Mouse (Mus musculus): Measurements from ENCODE around the gene Ccdc157. TPM values are rescaled to one million over a fixed set of nuclear protein-coding genes. Genes with fewer than 3 reads are reported as not detected.
"Not testable (repeated sequence)": the region's sequence is repeated elsewhere in the genome, so short reads cannot be mapped to it uniquely, and the experiment has no call there.

The Ccdc157 gene
- total RNA-seq, 4 experiments from 2014 or later: 19.3 to 21.1 (median 19.9) TPM

DNA sequence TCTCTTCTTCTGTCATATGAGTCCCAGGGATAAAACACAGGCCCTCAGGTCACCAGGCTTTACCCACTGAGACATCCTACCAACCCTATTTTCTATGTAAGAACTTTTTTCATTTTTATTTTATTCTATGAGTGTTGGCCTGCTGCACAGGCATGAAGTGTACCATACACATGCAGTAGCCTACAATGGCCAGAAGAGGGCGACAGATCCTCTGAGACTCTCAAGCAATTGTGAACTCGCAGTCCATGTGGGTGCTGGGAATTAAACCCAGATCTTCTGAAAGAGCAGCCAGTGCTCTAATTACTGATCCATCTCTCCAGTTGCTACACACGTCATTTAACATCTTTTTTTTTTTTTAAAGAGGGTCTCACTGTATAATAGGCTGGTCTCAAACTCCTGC is 26.6 kb downstream of the Ccdc157 start:
- DNase-seq (ENCODE audit: low spot score in 2 of 2): no peak

DNA sequence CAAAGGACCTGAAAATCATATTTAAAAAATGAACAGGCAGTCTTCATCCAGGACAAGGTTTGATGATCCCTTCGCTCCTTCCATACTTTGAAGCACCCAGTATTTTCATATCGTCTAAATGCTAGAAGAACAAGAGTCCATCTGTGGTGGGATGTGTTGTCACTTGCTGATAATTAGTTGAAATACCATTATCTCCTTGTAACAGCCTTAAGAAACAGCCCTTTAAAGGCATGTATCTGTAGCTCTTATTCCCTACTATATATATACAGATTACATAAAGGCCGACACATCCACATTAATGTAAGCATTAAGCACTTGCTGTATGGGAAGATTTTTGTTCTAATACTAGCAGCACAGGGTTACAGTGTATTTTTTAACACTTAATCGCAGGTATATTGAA is 31.6 kb downstream of the Ccdc157 start:
- DNase-seq (ENCODE audit: low spot score in 2 of 2): not testable (repeated sequence)

DNA sequence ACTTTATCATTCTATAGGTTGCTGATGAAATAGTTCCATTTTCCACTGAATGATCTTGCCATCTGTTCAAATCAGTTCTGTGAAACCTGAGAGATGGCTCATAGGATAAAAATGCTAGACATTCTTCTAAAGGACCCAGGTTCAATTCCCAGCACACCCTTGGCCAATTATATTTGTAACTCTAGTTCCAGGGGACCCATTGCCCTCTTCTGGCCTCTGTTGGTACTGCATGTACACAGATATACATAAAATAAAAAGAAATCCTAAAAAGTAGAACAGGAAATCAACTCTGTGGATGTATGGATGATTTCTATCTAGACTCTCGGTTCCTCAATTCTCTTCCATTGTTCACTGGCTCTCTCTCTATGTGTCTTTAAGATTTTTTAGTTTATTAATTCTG is 33.0 kb downstream of the Ccdc157 start:
- no peak for DNase-seq (ENCODE audit: low spot score in 2 of 2)

- DNase-seq (ENCODE audit: low spot score in 2 of 2): no peak
Observed at GRCm38 (mm10) chr11:4123922-4124321, 36.2 kb downstream of the Ccdc157 start.

- DNase-seq (ENCODE audit: low spot score in 2 of 2): no peak
Observed at GRCm38 (mm10) chr11:4122742-4123579, 37.1 kb downstream of the Ccdc157 start, which contains the start of gene Sec14l2. Gene Sec14l2 (minus strand): TSS chr11:4123415.

DNA sequence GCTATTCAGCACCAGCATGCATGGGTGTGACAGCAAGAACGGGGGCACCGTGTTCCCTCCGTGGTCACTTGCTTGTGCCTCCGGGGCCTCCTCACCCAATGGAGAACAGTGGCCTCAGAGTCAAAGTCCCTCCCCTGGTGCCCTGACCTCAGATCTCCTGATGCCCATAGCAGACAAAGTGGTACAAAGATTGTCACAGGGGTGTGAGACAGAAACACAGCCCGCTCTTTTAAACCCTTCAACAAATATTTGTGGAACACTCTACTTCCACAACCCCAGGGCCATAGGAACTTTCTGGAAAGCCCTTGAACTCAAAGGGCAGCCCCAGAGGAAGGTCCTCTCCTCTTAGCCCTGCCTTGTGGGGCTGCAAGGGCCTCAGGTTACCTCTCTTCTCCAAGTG is 37.9 kb downstream of the Ccdc157 start:
- no peak for DNase-seq (ENCODE audit: low spot score in 2 of 2)

GRCm38 (mm10) chr11:4121691-4122090 is 38.4 kb downstream of the Ccdc157 start:
- no peak for DNase-seq (ENCODE audit: low spot score in 2 of 2)

- DNase-seq (ENCODE audit: low spot score in 2 of 2): no peak
Observed at GRCm38 (mm10) chr11:4119635-4120034, 40.5 kb downstream of the Ccdc157 start.

- DNase-seq (ENCODE audit: low spot score in 2 of 2): peak; percentile 70 to 81
Observed at GRCm38 (mm10) chr11:4118081-4118921, 41.8 kb downstream of the Ccdc157 start.

DNA sequence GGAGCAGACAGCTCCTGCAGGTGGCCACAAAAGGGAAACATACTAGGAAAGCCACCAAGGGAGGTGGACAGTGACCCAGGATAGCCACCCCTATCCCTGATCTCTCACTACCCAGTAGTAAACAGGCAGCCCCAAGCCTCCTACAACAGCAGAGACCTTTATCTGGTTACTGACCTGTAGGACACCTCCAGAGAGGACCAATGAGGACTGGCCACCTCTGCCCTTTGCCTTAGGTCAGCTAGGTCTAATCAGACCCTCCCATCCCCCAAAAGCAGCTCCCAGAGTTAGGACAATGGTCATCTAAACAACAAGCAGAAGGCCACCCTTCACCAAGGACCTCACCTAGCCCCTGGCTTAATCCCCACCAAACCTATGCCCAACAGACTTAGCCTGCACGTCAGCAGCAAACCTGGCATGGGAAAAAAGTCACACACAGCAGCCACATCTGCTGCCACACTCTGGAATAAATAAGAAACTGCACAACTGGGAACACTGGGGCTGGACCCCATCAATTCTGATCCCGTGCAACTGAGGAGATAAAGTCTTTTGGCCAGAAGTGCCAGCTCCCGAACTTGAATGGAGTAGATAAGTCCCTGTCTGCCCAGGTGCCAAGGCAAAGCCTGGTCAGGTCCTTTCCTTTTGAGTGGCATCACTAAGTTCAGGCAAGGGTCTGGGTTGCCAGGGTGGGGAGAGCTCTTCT is 42.6 kb downstream of the Ccdc157 start:
- DNase-seq (ENCODE audit: low spot score in 2 of 2): no peak

GRCm38 (mm10) chr11:4116458-4117141 is 43.5 kb downstream of the Ccdc157 start:
- DNase-seq (ENCODE audit: low spot score in 2 of 2): peak in 1 of 2 experiments; percentile 79

- no peak for DNase-seq (ENCODE audit: low spot score in 2 of 2)
Observed at GRCm38 (mm10) chr11:4115407-4115806, 44.7 kb downstream of the Ccdc157 start.

GRCm38 (mm10) chr11:4114541-4114940 is 45.6 kb downstream of the Ccdc157 start:
- DNase-seq (ENCODE audit: low spot score in 2 of 2): not testable (repeated sequence)

- DNase-seq (ENCODE audit: low spot score in 2 of 2): no peak
Observed at GRCm38 (mm10) chr11:4113970-4114369, 46.1 kb downstream of the Ccdc157 start.

GRCm38 (mm10) chr11:4113496-4113895 is 46.6 kb downstream of the Ccdc157 start:
- DNase-seq (ENCODE audit: low spot score in 2 of 2): no peak

DNA sequence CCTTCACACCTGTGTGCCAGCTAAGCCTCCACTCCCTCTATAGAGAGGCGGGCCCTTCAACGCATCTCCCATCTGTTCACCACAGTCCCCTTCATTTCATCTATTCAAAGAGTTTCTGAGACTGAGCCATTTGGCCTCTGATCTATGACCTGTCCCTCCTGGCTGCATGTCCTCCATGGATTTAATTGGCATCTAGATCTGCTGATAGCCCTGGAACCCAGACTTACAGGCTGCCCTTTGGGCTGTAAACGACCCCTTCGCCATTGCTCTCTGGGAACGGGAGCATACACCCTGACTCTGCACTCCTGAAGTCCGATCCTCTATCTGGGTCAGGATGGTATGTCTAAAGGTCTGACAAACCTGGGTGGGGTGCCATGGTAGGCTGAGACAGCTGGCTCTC is 47.2 kb downstream of the Ccdc157 start:
- DNase-seq (ENCODE audit: low spot score in 2 of 2): no peak

DNA sequence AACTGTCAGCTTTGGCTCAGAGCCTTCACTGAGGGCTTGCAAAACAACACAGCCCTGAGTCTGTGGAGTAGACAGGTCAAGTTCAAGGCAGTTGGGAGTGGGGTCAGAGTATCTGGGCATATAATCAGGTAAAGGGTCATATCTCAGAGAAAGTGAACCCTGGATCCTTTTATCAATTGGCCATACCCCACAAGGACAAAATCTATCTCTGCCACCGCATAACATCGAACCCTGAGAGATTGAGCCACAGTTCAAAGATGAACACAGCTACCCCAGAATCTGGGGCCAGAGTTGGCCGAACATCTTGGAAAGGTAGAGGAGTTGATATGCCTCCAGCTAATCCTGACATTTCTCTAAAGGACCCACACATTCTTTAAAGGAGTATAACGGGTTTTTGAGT is 48.1 kb downstream of the Ccdc157 start:
- DNase-seq (ENCODE audit: low spot score in 2 of 2): no peak

GRCm38 (mm10) chr11:4108691-4109090 is 51.4 kb downstream of the Ccdc157 start:
- no peak for DNase-seq (ENCODE audit: low spot score in 2 of 2)

DNA sequence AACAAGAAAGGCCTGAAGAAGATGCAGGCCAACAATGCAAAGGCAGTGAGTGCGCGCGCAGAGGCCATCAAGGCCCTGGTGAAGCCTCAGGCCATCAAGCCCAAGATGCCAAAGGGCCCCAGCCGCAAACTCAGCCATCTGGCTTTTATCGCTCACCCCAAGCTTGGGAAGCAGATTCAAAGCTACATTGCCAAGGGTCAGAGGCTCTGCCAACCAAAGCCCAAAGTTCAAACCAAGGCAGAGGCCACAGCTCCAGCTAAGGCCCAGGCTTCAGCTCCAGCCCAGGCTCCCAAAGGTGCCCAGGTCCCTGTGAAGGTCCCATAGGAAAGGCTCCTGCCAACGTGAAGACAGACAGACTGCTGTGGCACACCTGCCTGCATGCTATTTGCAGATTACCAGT is 52.2 kb downstream of the Ccdc157 start:
- not testable (repeated sequence) for DNase-seq (ENCODE audit: low spot score in 2 of 2)

DNA sequence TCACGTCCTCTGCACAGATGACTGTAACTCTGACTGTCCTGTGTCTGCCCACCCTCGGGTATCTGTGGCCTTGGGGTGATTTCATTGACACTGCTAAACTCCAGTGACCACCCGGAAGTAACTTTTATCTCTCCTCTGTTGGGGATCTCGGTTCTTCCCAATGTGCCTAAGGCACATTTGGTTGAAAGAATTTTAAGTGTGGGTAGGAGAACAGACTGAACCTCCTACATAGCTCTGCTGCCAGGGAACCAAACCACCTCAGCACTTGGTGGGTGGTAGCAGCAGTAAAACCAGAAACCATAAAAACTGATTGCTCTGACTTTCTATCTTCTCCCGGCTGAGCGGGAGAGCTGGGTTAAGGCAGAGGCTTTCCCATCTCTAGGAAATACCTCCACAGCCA is 54.6 kb downstream of the Ccdc157 start:
- DNase-seq (ENCODE audit: low spot score in 2 of 2): peak in 1 of 2 experiments; percentile 73

DNA sequence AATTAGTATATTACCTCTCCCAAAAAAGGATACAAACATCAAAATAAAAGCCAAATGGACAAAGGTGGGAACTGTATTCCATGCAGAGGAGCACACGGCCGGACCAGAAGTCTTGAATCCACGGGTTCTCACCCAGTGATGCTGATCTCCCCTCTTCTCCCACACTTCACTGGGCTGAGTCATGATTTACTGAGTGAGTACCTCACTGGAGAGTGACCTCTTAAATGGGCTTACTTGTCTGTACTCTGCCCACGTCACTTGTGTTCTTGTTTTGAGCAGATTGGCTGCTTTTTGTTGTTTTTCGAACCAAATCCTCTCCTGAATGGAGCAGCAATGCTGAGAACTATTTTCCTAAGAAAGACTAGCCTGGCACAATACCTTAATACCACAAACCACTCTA is 55.1 kb downstream of the Ccdc157 start:
- no peak for DNase-seq (ENCODE audit: low spot score in 2 of 2)

Data from left cerebral cortex, adult 8-10 months (tissue).